Mouse (Mus musculus) E14TG2a.4 (cell line): ENCODE results near the gene Ltbp3.

Source experiments
- CTCF ChIP-seq: conservative IDR thresholded peaks from 2 replicates; pipeline ENCODE4 v1.5.1; 2014; ENCODE audit warnings: low read length
- NANOG ChIP-seq: IDR thresholded peaks from 2 replicates; pipeline ENCODE4 v1.6.1; 2014; ENCODE audit warnings: borderline replicate concordance, low read length, mixed read lengths
- POU5F1 ChIP-seq: IDR thresholded peaks from 2 replicates; pipeline ENCODE4 v1.6.1; 2014; ENCODE audit warnings: low read length, borderline replicate concordance

- TF ChIP-seq NANOG (no peak), CTCF (peak; percentile 50), POU5F1 (no peak)
Measured at GRCm38 (mm10) chr19:5780203-5780602, 39.5 kb downstream of the Ltbp3 start.
